Mouse (Mus musculus): ENCODE results near the gene Als2cr12. TPM values are rescaled to one million over a fixed set of nuclear protein-coding genes. Genes with fewer than 3 reads are reported as not detected.
"Not testable (repeated sequence)": the region's sequence is repeated elsewhere in the genome, so short reads cannot be mapped to it uniquely, and the experiment has no call there.

Als2cr12 gene
- polyA plus RNA-seq, 1 experiment from 2014 or later: not detected

GRCm38 (mm10) chr1:58616176-58616575, 79.6 kb downstream of the Als2cr12 start:
- Histone ChIP-seq H3K4me2 (replicated peaks; ENCODE audit: low read depth, low read length) (no peak overlapping the region), H3K4me1 (replicated peaks; ENCODE audit: control insufficient read depth, insufficient read depth, low read length) (no peaks in the 10 kb centered on the region), H3K9me3 (ENCODE audit: control insufficient read depth, low read length) (no peaks in the 10 kb centered on the region), H3K4me3 (ENCODE audit: low read depth, low read length) (no peak overlapping the region), H3K27me3 (ENCODE audit: control insufficient read depth, insufficient read depth, low read length) (no peaks in the 10 kb centered on the region), H3K9ac (ENCODE audit: low read depth, low read length) (no peak overlapping the region), H3K27ac (ENCODE audit: low read depth, low read length) (no peak overlapping the region), H3K36me3 (ENCODE audit: control insufficient read depth, insufficient read depth, low read length) (no peaks in the 10 kb centered on the region)
- DNase-seq (ENCODE audit: low spot score) (no peak), ATAC-seq (ENCODE audit: low FRiP score) (no peak)
- 71% methylated on average over 3 of the region's 3 CpGs for WGBS

GRCm38 (mm10) chr1:58615146-58615545, 80.6 kb downstream of the Als2cr12 start:
- DNase-seq (ENCODE audit: low spot score) (no peak), ATAC-seq (ENCODE audit: low FRiP score) (no peak)
- Histone ChIP-seq H3K4me3 (ENCODE audit: low read depth, low read length) (no peak overlapping the region), H3K27ac (ENCODE audit: low read depth, low read length) (no peak overlapping the region), H3K9ac (ENCODE audit: low read depth, low read length) (no peak overlapping the region), H3K9me3 (ENCODE audit: control insufficient read depth, low read length) (no peaks in the 10 kb centered on the region), H3K4me1 (replicated peaks; ENCODE audit: control insufficient read depth, insufficient read depth, low read length) (no peaks in the 10 kb centered on the region), H3K27me3 (ENCODE audit: control insufficient read depth, insufficient read depth, low read length) (no peaks in the 10 kb centered on the region), H3K4me2 (replicated peaks; ENCODE audit: low read depth, low read length) (no peak overlapping the region), H3K36me3 (ENCODE audit: control insufficient read depth, insufficient read depth, low read length) (no peaks in the 10 kb centered on the region)
- WGBS: 82% methylated on average over 4 of the region's 4 CpGs

GRCm38 (mm10) chr1:58614424-58614823, 81.4 kb downstream of the Als2cr12 start:
- no peaks in the 10 kb centered on the region for H3K4me1 ChIP-seq (replicated peaks; ENCODE audit: control insufficient read depth, insufficient read depth, low read length)
- H3K4me3 ChIP-seq (ENCODE audit: low read depth, low read length): no peak overlapping the region
- no peak for ATAC-seq (ENCODE audit: low FRiP score)
- DNase-seq (ENCODE audit: low spot score): no peak
- WGBS: 80% methylated on average over 3 of the region's 3 CpGs
- H3K9ac ChIP-seq (ENCODE audit: low read depth, low read length): no peak overlapping the region
- no peaks in the 10 kb centered on the region for H3K36me3 ChIP-seq (ENCODE audit: control insufficient read depth, insufficient read depth, low read length)
- H3K4me2 ChIP-seq (replicated peaks; ENCODE audit: low read depth, low read length): no peak overlapping the region
- H3K27ac ChIP-seq (ENCODE audit: low read depth, low read length): no peak overlapping the region
- H3K27me3 ChIP-seq (ENCODE audit: control insufficient read depth, insufficient read depth, low read length): no peaks in the 10 kb centered on the region
- no peaks in the 10 kb centered on the region for H3K9me3 ChIP-seq (ENCODE audit: control insufficient read depth, low read length)

- WGBS: 89% methylated on average over 6 of the region's 6 CpGs
These were observed 82.0 kb downstream of the Als2cr12 start for GRCm38 (mm10) chr1:58613786-58614185.

GRCm38 (mm10) chr1:58610611-58611010, 85.2 kb downstream of the Als2cr12 start:
- Histone ChIP-seq H3K36me3 (ENCODE audit: control insufficient read depth, insufficient read depth, low read length) (no peaks in the 10 kb centered on the region), H3K9me3 (ENCODE audit: control insufficient read depth, low read length) (no peaks in the 10 kb centered on the region), H3K9ac (ENCODE audit: low read depth, low read length) (no peak overlapping the region), H3K4me3 (ENCODE audit: low read depth, low read length) (no peak overlapping the region), H3K27me3 (ENCODE audit: control insufficient read depth, insufficient read depth, low read length) (no peaks in the 10 kb centered on the region), H3K27ac (ENCODE audit: low read depth, low read length) (no peak overlapping the region), H3K4me1 (replicated peaks; ENCODE audit: control insufficient read depth, insufficient read depth, low read length) (no peaks in the 10 kb centered on the region), H3K4me2 (replicated peaks; ENCODE audit: low read depth, low read length) (no peak overlapping the region)
- WGBS: 50% methylated on average over 1 of the region's 1 CpGs
- DNase-seq (ENCODE audit: low spot score): no peak
- ATAC-seq (ENCODE audit: low FRiP score): no peak

More at GRCm38 (mm10) chr1:58613786-58614185, 82.0 kb downstream of the Als2cr12 start:
- ATAC-seq (ENCODE audit: low FRiP score): no peak
- peak; percentile 13 for DNase-seq (ENCODE audit: low spot score)
- H3K36me3 ChIP-seq (ENCODE audit: control insufficient read depth, insufficient read depth, low read length): no peaks in the 10 kb centered on the region
- H3K4me2 ChIP-seq (replicated peaks; ENCODE audit: low read depth, low read length): no peak overlapping the region
- no peaks in the 10 kb centered on the region for H3K9me3 ChIP-seq (ENCODE audit: control insufficient read depth, low read length)
- H3K9ac ChIP-seq (ENCODE audit: low read depth, low read length): no peak overlapping the region
- H3K27ac ChIP-seq (ENCODE audit: low read depth, low read length): no peak overlapping the region
- H3K4me1 ChIP-seq (replicated peaks; ENCODE audit: control insufficient read depth, insufficient read depth, low read length): no peaks in the 10 kb centered on the region
- no peak overlapping the region for H3K4me3 ChIP-seq (ENCODE audit: low read depth, low read length)
- no peaks in the 10 kb centered on the region for H3K27me3 ChIP-seq (ENCODE audit: control insufficient read depth, insufficient read depth, low read length)

- no peak for ATAC-seq (ENCODE audit: low FRiP score)
- no peak overlapping the region for H3K27ac ChIP-seq (ENCODE audit: low read depth, low read length)
- 79% methylated on average over 1 of the region's 1 CpGs for WGBS
- H3K4me1 ChIP-seq (replicated peaks; ENCODE audit: control insufficient read depth, insufficient read depth, low read length): no peaks in the 10 kb centered on the region
- no peak for DNase-seq (ENCODE audit: low spot score)
- no peaks in the 10 kb centered on the region for H3K9me3 ChIP-seq (ENCODE audit: control insufficient read depth, low read length)
- H3K36me3 ChIP-seq (ENCODE audit: control insufficient read depth, insufficient read depth, low read length): no peaks in the 10 kb centered on the region
- no peak overlapping the region for H3K4me2 ChIP-seq (replicated peaks; ENCODE audit: low read depth, low read length)
- H3K4me3 ChIP-seq (ENCODE audit: low read depth, low read length): no peak overlapping the region
- no peak overlapping the region for H3K9ac ChIP-seq (ENCODE audit: low read depth, low read length)
- no peaks in the 10 kb centered on the region for H3K27me3 ChIP-seq (ENCODE audit: control insufficient read depth, insufficient read depth, low read length)
These were observed 85.6 kb downstream of the Als2cr12 start for GRCm38 (mm10) chr1:58610166-58610565.

DNA sequence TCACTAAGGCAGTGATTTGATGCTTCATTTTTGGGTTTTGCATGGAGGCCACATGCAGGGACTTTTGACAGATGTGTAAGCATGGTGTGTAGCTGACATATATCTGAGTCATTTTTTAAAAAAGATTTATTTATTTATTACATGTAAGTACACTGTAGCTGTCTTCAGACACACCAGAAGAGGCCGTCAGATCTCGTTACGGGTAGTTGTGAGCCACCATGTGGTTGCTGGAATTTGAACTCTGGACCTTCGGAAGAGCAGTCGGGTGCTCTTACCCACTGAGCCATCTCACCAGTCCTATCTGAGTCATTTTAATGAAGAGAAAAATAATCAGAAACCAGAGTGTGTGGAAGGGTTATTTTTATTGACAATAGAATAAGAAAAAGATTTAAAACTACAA, 86.2 kb downstream of the Als2cr12 start:
- not testable (repeated sequence) for H3K4me1 ChIP-seq (replicated peaks; ENCODE audit: control insufficient read depth, insufficient read depth, low read length); H3K9ac ChIP-seq (ENCODE audit: low read depth, low read length); H3K27me3 ChIP-seq (ENCODE audit: control insufficient read depth, insufficient read depth, low read length); H3K9me3 ChIP-seq (ENCODE audit: control insufficient read depth, low read length); H3K4me2 ChIP-seq (replicated peaks; ENCODE audit: low read depth, low read length); ATAC-seq (ENCODE audit: low FRiP score); H3K27ac ChIP-seq (ENCODE audit: low read depth, low read length); H3K4me3 ChIP-seq (ENCODE audit: low read depth, low read length); DNase-seq (ENCODE audit: low spot score); H3K36me3 ChIP-seq (ENCODE audit: control insufficient read depth, insufficient read depth, low read length)
- 91% methylated on average over 5 of the region's 5 CpGs for WGBS

GRCm38 (mm10) chr1:58603738-58604137, 92.1 kb downstream of the Als2cr12 start:
- WGBS: 87% methylated on average over 4 of the region's 4 CpGs
- no peak overlapping the region for H3K27ac ChIP-seq (ENCODE audit: low read depth, low read length)

GRCm38 (mm10) chr1:58602681-58603080, 93.1 kb downstream of the Als2cr12 start:
- DNase-seq (ENCODE audit: low spot score): no peak
- Histone ChIP-seq H3K27ac (ENCODE audit: low read depth, low read length) (no peak overlapping the region), H3K4me1 (replicated peaks; ENCODE audit: control insufficient read depth, insufficient read depth, low read length) (no peaks in the 10 kb centered on the region), H3K27me3 (ENCODE audit: control insufficient read depth, insufficient read depth, low read length) (no peaks in the 10 kb centered on the region), H3K36me3 (ENCODE audit: control insufficient read depth, insufficient read depth, low read length) (no peaks in the 10 kb centered on the region), H3K9me3 (ENCODE audit: control insufficient read depth, low read length) (no peaks in the 10 kb centered on the region), H3K4me2 (replicated peaks; ENCODE audit: low read depth, low read length) (no peak overlapping the region), H3K9ac (ENCODE audit: low read depth, low read length) (no peak overlapping the region), H3K4me3 (ENCODE audit: low read depth, low read length) (no peak overlapping the region)
- 84% methylated on average over 4 of the region's 4 CpGs for WGBS
- no peak for ATAC-seq (ENCODE audit: low FRiP score)

More at GRCm38 (mm10) chr1:58603738-58604137, 92.1 kb downstream of the Als2cr12 start:
- no peak overlapping the region for H3K9ac ChIP-seq (ENCODE audit: low read depth, low read length)
- no peaks in the 10 kb centered on the region for H3K36me3 ChIP-seq (ENCODE audit: control insufficient read depth, insufficient read depth, low read length)
- no peaks in the 10 kb centered on the region for H3K27me3 ChIP-seq (ENCODE audit: control insufficient read depth, insufficient read depth, low read length)
- DNase-seq (ENCODE audit: low spot score) (no peak), ATAC-seq (ENCODE audit: low FRiP score) (no peak)
- no peaks in the 10 kb centered on the region for H3K9me3 ChIP-seq (ENCODE audit: control insufficient read depth, low read length)
- no peak overlapping the region for H3K4me3 ChIP-seq (ENCODE audit: low read depth, low read length)
- H3K4me1 ChIP-seq (replicated peaks; ENCODE audit: control insufficient read depth, insufficient read depth, low read length): no peaks in the 10 kb centered on the region
- no peak overlapping the region for H3K4me2 ChIP-seq (replicated peaks; ENCODE audit: low read depth, low read length)
